Mouse (Mus musculus) gastrocnemius, adult 8-10 months (tissue): ENCODE data around the gene Spata1. TPM values are rescaled to one million over a fixed set of nuclear protein-coding genes. Genes with fewer than 3 reads are reported as not detected.
A peak's percentile ranks its signal among the peaks of the same experiment; 100 is the strongest.

Source experiments
- DNase-seq, 2 experiments: peaks; one replicate each; pipeline ENCODE4 v3.0.0; 2022; ENCODE audit warnings: low spot score in 2 of 2
- total RNA-seq, 4 experiments: library from RNA; stranded (reverse); gene quantifications; 2 replicates each; pipeline ENCODE4 v1.2.4; 2022

Spata1 gene
- total RNA-seq, result 1 to 10 TPM; 5.0 to 7.1 (median 6.3) TPM

DNA sequence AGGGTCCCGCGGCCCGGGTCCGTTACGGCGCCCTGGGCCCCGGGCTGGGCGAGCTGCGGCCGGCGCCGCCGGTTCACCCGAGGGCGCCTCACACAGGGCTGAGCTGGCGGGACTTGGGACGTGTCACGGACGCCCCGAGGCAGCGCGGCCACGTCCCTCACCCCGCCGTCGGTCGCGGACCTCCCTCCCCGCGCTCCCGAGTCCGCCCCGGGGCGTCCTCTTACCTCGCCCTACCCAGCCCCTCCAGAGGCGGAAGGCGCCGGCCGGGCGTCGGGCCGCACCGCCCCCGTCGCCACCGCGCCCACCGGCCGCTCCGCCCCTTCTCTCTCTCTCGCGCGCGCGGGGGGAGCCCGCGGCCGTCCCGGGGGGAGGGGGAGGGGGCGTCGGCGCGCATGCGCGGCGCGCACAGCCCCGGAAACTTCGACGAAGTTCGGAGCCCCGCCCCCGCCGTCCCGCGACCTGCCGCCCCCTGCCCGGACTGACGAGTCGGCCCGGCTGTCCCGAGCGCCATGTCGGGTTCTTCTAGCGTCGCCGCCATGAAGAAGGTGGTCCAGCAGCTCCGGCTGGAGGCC is at the start of gene Spata1, which contains the start of gene Gng5:
Gene Spata1 (minus strand): TSS at position 323 of the 572 bp plus-strand sequence.
Gene Gng5 (plus strand): TSS at position 377 of the 572 bp plus-strand sequence.
- DNase-seq, result peak; percentile 71 to 81

DNA sequence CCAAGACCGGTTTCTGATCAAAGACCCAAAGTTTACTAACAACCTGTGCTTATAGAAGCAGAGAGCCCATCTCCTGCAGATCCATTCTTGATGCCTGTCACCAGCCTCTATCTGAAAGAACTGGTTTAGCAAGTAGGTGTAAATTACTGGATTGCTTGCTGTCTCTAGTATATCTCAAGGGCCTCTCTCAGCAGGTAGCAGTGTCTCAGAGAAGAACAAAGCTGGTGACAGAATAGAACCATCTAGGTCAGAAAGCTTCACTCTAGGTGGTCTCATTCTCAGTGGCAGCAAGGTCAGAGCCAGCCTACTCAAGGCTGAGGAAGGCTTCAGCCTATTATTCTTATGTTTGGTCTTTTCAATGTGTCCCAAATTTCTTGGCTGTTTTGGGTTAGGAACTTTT is 44.1 kb upstream of the Spata1 start:
- no peak for DNase-seq

DNA sequence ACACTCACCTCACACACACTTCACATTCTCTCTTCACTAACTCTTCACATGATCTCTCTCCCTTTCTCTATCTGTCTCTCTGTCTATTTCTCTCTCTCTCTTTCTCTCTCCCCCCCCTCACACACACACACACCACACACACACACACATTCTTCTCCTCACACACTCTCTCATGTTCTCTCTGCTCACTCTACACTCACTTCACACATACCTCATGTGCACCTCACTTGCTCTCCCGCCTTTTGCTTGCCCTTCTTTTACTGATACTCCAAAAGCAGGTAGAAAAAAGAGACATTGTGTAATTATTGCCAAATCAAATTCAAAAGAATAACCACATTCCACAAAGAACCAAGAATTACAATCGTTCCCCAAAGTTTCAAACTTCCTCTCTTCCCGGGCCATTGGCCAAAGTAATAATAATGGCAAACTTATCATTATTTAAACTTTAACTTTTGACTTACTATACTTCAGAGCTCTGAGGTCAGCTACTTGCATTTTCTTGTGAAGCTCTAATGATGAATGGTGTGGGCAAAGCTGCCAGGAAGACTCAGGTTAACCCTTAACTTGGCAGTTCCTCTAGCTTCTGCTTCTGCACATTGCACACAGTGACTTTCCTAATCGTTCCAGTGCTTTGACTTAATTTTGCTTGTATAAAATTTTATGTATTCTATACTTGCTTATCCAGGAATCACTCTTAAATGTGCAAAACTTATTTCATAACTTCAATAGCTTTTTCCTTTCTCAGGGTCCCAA is 41.1 kb upstream of the Spata1 start:
- DNase-seq, result no peak

DNA sequence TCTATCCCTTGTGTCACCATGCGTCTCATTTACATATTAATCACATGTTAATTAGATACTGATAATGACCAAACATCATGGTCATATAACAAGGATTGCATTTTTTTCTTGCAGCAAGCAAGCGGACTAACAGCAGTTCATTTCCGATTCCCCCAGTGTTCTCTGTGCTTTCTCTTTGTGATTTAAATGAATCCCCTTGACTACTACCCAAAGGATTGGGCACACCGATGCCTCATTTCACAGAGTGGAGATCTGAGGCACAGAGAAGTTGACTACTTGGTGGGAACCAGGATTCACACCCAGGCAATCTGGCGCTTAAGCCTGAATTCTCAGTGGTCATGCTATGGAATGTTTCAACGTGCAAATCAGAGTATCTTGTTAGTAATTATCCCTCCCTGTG is 35.4 kb upstream of the Spata1 start:
- no peak for DNase-seq

DNA sequence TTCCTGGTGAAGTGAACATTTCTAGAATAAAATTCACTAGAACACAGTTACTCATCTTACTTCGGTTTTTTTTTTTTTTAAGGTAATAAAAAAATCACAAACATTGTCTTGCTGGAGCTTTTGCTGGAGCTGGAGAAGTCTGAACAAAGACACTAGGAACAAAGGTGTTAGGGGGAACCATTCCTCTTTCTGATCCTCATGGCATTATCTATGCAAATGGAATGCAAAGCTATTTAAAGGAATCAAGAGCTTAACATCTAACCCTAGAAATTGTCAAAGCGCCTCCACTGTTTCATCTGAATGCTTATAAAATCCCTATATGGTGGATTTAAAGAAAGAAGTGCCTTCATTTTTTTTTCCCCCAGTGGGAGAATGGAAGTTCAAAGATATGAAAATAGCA is 28.8 kb upstream of the Spata1 start:
- no peak for DNase-seq

DNA sequence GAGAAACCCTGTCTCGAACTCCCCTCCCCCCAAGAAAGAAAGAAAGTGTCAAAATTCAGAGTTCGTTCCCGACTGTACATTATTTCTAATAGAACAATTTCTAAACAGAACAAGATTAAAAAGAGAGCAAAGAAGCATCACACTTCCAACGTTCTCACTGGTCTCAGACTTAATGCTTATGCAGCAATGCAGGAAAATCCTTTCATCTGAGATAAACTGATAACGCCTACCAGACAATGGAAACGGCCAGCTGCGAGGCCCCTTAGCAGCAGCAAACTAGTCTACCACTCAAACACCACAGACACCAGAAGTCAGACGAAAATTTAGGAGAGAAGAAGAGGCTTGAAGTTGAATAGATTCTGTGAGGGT is 22.1 kb upstream of the Spata1 start:
- no peak for DNase-seq

DNA sequence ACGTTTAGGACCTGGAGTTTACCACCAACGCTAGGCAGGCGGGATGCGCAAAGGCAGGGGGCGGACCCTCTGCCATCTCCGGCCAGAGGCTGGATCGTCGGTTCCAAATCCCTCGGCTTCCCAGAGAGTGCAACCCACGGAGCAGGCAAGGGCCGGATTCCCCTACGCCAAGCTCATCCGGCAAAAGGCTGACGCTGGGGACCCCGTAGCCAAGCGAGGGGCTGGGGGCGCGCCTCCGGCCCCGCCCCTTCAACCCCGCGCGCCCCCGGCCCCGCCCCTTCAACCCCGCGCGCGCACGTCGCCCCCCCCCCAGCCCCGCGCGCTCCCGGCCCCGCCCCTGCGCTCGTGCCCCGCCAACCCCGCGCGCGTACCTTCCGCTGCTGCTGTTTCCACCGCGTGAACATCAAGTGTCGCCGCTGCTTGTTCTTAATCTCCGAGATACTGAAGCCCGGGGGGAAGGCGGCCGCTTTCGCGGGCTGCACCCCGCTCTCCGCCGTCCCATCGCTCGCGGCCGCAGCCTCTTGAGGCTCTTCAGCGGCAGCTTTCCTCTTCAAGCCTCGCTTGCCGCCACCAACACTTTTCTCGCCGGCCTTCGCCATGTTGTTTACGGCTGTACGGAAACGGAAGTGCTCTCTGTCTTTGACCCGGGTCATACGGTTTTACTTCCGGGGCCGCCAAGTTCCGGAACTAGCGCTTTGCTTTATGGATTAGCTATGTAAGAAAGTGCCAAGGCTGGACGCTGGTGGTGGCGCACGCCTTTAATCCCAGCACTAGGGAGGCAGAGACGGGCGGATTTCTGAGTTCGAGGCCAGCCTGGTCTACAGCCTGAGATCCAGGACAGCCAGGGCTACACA is 21.5 kb upstream of the Spata1 start, which contains the start of gene Rpf1:
Gene Rpf1 (minus strand): TSS at position 632 of the 854 bp plus-strand sequence.
- DNase-seq, result peak; percentile 83 to 87

DNA sequence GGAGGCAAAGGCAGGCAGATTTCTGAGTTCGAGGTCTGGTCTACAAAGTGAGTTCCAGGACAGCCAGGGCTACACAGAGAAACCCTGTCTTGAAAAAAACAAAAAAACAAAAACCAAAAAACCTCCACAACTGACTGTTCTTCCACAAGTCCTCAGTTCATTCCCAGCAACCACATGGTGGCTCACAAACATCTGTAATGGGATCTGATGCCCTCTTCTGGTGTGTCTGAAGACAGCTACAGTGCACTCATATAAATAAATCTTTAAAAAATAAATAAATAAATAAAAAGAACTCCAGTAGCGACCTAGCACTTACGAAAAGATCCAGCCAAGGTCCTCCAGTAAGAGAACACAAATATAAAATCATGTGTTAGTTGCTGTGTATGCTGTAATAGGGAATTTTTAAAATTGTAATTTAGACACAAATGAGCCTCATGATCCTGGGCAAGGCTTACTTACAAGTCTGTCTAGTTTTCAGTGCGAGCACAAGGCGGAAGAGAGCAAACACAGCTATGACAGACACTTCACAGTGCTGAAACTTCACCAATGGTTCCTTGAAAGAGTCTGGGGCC is 20.8 kb upstream of the Spata1 start:
- DNase-seq, result no peak

DNA sequence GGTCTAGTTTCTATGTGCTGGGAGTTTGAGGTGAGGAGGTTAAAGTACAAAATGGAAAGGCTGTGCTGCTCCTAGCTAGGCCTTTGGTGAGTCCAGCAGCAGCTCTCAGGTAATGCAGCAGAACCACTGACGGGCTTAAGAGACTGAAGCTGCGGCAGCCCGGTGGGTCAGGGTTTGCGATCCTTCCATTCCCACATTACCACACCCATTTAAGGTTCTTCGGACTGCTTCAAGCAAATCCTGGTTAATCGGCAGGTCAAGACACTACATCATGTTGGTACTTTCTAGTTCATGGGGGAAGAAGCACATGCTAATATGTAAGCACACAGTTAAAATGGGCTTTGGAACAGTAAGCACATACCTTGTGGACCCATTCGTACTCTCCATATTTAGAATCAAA is 7.2 kb upstream of the Spata1 start:
- no peak for DNase-seq

DNA sequence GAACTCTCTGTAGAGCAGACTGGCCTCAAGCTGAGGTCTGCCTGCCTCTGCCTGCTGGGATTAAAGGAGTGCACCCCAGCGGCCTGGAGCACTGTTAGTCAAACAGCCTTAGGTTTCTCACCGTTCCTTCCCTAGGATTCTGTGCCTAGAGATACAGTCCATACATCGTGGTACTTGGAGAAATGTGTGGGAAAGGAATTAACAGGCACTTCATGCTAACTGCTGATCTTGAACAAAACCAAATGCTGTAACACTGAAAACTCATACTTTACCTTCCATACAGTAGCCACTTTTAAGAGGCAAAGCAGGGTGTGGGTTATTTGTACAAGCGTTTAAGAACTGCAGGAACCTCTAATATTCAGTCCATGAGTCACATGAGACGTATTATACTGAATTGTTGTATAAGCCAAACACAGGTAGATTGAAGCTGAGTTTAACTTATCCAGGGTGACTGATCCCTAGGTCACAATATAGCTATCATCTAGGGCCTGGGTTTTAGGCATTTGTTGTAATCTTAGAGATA is 2.1 kb upstream of the Spata1 start:
- no peak for DNase-seq

DNA sequence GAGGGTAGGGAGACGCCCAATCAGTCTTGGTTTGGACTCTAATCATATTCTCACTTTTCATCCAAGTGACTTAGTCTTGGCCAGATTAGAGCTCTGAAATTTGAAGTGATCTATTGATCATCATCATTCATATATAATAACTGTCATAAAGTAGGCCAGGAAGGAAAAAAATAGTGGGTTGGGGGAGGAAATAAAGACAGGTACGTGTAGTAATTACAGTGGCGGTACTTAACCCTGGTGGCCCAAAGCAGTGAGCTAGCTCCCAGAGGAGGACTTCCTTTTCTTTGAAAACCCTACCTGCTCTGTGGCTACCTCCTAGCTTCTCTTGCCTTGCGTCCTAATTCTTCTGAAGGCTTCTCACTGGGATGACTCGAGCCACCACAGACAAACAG is 1.3 kb upstream of the Spata1 start:
- DNase-seq, result no peak

DNA sequence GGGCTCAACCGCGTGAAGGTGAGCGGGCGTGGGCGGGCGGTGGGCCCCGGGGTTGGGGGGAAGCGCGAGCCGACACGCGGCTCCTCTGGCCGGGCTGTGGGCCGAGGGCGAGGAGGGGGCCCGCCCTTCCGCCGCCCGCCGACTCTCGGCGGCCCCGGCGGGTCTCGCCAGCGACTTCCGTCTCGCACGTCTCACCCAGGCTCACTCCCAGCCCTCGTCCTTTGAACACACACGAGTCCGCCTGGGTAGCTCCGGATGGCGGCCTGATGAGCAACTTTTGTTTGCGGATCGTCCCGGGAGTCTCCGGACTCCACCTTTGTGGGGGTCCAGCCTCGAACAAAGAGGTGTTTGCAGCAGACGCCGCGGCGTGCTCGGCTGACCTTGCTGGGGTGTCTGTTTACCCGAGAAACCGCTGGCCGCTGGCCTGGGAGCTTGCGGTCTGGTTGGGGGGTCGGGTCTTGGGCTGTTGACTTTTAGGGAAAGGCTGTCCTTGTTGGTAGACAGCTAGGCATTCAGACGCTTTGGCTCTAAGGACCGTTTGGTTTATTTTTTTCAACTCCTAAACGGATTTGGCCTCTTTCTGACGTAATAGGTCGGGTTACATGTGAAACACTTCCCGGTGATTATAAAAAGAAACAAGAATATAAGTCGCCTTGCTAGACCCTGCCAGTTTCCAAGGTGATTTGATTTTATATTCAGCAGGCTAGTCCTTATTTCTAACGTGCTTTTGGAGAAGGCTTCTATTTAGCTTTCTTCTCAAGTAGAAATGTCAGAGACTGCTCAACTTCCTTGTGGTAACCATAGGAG is 653 bp upstream of the Spata1 start:
- DNase-seq, result peak in 1 of 2 experiments; percentile 33

DNA sequence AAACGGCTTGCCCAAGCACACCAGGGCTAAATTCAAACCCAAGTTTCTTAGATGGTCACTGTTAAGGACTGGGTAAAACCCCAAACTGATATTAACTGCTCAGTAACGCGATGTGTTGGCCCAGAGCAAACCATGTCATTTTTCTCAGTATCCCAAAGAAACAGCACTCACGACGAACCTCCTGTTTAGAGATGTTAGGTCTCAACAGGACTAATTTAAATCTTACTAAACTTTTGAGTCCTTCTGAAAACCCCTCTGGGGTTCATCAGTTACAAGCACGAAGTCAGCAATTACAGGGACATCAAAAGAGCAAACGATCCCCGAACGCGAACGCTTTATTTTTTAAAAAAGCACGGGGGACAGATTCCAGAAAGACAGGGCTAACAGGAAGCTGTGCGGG is 564 bp downstream of the Spata1 start:
- DNase-seq, result no peak

DNA sequence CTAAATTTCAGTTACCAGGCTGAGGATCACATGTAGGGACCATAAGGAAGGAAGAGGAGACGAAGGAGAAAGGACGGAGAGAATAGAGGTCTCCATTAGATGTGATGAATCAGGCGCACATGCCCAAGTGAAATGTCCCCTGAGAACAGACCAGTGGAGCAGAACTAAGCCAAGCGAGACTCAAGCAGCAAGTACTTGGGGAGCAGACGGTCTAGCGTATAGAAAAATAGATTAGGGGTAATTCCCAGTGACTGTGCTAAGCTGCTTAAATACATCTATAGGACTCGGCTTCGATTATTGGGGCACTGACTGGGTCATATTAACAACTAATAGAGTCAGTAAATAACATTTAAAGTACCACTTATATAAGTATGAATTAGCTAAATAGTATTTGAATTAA is 4.6 kb downstream of the Spata1 start:
- DNase-seq, result no peak

DNA sequence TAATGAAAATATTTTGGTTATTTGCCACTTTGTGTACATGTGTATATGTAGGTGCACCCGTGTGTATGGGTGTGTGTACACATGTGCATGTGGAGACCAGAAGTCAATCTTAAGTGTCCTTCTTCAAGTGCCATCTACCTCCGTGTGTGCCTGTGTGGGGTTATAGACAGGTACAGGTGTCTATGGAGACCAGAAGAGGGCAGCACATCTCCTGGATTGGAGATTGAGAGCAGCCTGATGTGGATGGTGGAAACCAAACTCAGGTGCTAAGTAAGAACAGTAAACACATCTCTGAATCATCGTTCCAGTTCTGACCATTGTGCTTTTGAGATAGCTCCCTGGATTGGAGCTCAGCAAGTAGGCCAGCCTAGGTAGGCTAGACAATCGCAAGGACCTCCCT is 13.1 kb downstream of the Spata1 start:
- DNase-seq, result no peak

DNA sequence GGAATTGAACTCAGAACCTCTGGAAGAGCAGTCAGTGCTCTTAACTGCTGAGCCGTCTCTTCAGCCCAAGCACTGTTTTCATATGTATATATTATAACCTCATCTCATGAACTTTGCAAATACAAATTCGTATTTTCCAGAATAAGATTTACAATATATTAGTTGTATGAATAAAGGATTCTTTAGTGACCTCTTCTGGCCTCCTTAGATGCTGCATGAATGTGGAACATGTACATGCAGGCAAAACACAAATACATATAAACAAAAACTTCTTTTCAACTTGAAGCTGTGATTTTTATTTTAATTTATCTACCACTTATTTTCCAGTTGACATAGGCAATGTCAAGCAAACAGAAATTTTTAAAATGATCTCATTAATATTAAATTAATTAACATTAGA is 17.5 kb downstream of the Spata1 start:
- no peak for DNase-seq

DNA sequence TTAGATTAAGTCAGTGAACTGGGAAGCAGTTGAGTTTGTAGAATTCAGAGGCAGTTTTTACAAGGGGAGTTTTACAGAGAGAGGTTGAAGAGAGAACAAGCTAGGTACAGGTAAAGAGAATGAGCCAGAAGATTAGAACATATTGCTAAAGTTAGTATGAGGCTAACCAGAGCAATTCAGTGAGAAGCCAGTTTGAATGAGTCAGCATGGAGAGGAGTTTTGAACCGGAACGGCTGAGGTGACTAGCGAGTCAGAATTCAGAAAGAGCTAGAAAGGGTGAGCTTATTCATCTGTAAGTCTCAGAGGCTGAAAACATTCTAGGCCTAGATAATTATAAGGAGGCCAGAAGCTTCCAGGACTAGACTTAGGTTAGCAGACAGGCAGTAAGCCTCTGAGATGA is 25.1 kb downstream of the Spata1 start:
- no peak for DNase-seq

DNA sequence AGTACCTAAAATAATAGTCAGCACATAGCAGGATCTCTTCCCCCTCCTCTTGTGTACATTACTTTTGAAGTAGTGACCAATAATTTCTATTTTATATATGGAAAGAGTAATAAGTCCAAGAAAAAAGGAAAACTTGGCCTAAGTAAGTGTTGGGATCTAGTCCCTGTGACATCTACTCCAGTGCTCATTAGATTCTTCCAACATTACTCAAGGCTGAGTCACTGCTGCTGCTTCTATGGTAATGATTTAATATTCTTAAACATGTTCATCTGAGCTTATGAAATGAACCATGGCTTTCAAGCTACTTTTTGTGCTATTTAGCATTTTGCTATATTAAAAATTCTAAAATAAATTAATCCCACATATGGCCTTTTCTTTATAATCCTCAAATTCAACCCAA is 25.8 kb downstream of the Spata1 start:
- no peak for DNase-seq

DNA sequence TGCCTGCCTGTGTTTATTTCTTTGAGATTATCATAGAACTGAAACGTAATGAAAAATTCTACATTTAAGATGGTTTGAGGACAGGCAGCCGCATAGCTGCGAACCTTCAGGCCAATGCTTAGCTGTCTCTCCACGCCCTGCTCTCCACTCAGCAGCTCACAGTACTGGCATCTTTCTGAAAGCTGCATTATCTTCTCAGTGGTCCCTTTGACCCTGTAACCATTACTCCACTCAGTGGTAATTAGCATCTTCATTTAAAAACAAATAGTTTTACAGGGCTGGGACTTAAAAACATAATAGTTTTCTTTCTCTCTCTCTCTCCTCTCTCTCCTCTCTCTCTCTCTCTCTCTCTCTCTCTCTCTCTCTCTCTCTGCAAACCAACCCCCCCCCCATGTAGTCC is 26.9 kb downstream of the Spata1 start:
- DNase-seq, result no peak

DNA sequence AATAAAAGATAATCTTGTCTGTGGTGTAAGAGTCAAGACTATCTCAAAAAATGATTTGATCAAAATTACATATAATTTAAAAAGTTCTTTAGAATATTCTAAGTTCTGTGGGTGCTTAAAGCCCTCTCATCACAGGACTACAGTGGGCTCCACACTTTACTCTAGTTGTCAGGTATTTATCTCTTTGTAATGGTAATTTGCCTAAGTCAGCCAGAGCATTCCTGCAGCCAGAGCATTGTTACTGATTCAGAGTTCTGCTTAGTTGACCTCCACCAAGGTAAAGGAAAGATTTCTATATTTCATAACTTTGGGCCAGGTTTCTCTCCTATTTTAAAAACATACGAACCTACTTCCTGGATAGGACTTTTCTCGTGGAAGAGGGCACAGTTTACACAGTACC is 30.3 kb downstream of the Spata1 start:
- DNase-seq, result no peak

DNA sequence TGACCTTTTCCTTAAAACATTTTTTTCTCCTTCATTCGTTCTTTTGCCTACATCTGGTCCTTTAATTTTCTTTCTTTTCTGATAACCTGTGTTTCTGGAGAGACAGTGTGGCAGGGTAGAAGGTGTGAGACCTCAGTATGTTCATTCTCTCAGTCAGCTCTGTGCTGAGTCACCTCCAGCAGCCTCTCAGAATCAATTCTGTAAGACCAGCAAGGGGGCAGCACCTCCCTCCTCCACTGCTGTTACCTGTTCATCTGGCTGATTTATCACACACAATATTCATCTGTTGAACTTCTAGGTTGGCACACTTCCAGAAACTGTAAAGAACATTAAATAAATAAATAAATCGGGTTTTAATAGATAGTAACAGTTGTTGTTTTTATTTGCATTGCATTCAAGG is 36.6 kb downstream of the Spata1 start:
- no peak for DNase-seq
